In the genomic region with DNA sequence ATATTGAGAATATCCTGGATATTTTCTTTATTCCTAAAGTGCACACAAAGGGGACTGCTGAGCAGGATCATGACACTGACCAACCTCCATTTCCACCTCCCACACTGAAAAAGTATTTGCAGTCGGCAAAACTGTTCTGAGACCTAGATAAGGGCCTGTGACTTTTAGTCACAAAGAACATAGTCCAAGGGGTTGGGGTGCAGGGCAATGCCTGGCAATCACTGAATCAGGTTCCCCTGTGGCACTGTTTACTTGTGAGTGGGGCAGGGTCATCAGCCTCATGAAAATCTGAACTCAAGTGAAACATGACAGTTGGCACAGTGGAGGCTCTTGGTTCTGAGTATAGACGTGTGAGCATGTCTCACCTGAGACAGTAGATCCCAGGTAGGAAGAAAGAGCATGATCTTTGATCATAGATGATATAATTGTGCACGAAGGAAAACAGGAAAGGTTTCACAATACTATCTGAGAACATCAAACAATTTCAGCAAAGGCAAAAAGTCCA, we compare ENCODE assay signal across 32 mouse cellular contexts. TPM values are rescaled to one million over a fixed set of nuclear protein-coding genes. Genes with fewer than 3 reads are reported as not detected.
"Had no signal": no experiment of that assay in that cellular context is flagged by ENCODE, and none has a peak within 500 bp of the region (broad histone marks: within the 10 kb centered on the region; RNA-seq: fewer than 3 reads in every experiment).

No protein-coding gene starts in this region.

- ATAC-seq: hindbrain, postnatal 0 days; inflammation-experienced regulatory T-cells, adult 6 months; midbrain, embryonic 13.5 days; midbrain, embryonic 16.5 days had no signal

- H3K4me1 ChIP-seq: lung, embryonic 15.5 days; megakaryocyte, embryonic 14.5 days; midbrain, embryonic 10.5 days; midbrain, embryonic 13.5 days; neural tube, embryonic 13.5 days had no signal

- H3K9ac ChIP-seq: lung, embryonic 15.5 days; midbrain, embryonic 13.5 days; neural tube, embryonic 13.5 days had no signal

- H3K4me3 ChIP-seq: layer of hippocampus, adult 2 months; left cerebral cortex, adult 2 months; lung, embryonic 15.5 days; megakaryocyte, embryonic 14.5 days; midbrain, embryonic 10.5 days; midbrain, embryonic 13.5 days; myocyte; neural tube, embryonic 13.5 days had no signal

- H3K9me3 ChIP-seq: lung, embryonic 15.5 days; megakaryocyte, embryonic 14.5 days; midbrain, embryonic 10.5 days; midbrain, embryonic 13.5 days; neural tube, embryonic 13.5 days had no signal

- DNase-seq: kidney, adult 18-20 months; kidney, postnatal 25 days; layer of hippocampus, postnatal 36 days; lung, adult 18-20 months; lung, postnatal 10 days; lung, postnatal 36 days; retina, postnatal 1 day; right cerebral cortex, postnatal 25 days; thymus, adult 18-20 months; thymus, postnatal 36 days had no signal

- H3K36me3 ChIP-seq: lung, embryonic 15.5 days; midbrain, embryonic 10.5 days; midbrain, embryonic 13.5 days; neural tube, embryonic 13.5 days had no signal

- H3K27ac ChIP-seq: hindbrain, postnatal 0 days; kidney, postnatal 0 days; layer of hippocampus, adult 2 months; left cerebral cortex, adult 2 months; lung, embryonic 15.5 days; midbrain, embryonic 10.5 days; midbrain, embryonic 13.5 days; neural tube, embryonic 13.5 days had no signal

- H3K27me3 ChIP-seq: lung, embryonic 15.5 days; midbrain, embryonic 13.5 days; neural tube, embryonic 13.5 days had no signal

- H3K4me2 ChIP-seq: lung, embryonic 15.5 days; midbrain, embryonic 13.5 days; neural tube, embryonic 13.5 days had no signal

RNA-seq across cellular contexts. Expression of a gene that starts 1.9 kb away (rescaled TPM):
- total RNA-seq: hindbrain, postnatal 0 days; layer of hippocampus, adult 2 months; layer of hippocampus, postnatal 36 days; left cerebral cortex, adult 2 months; monocyte, adult 5-6 weeks; neutrophil, adult 5-6 weeks had no signal
- polyA plus RNA-seq: hindbrain, postnatal 0 days; midbrain, embryonic 10.5 days; midbrain, embryonic 13.5 days; myocyte had no signal

RNA-seq across cellular contexts. Expression of a gene that starts 32.0 kb away (rescaled TPM):
- total RNA-seq: hindbrain, postnatal 0 days; layer of hippocampus, adult 2 months; layer of hippocampus, postnatal 10 days; layer of hippocampus, postnatal 36 days; left cerebral cortex, adult 2 months; left cerebral cortex, postnatal 10 days; left cerebral cortex, postnatal 36 days; monocyte, adult 5-6 weeks; neutrophil, adult 5-6 weeks had no signal
- polyA plus RNA-seq: hindbrain, postnatal 0 days; inflammation-experienced regulatory T-cells, adult 6 months; kidney, embryonic 14.5 days; kidney, postnatal 0 days; limb, embryonic 11.5 days; lung, embryonic 15.5 days; midbrain, embryonic 10.5 days; midbrain, embryonic 13.5 days; midbrain, embryonic 16.5 days; myocyte; neural tube, embryonic 13.5 days; spleen, adult 2 months; stomach, embryonic 16.5 days; urinary bladder, adult 2 months had no signal
